Mouse (Mus musculus): ENCODE measurements around the gene Celf2. TPM values are rescaled to one million over a fixed set of nuclear protein-coding genes. Genes with fewer than 3 reads are reported as not detected.
"Not testable (repeated sequence)": the region's sequence is repeated elsewhere in the genome, so short reads cannot be mapped to it uniquely, and the experiment has no call there.

Celf2 gene
- total RNA-seq (2021): 100 to 1,000 TPM; 486 to 531 TPM

DNA sequence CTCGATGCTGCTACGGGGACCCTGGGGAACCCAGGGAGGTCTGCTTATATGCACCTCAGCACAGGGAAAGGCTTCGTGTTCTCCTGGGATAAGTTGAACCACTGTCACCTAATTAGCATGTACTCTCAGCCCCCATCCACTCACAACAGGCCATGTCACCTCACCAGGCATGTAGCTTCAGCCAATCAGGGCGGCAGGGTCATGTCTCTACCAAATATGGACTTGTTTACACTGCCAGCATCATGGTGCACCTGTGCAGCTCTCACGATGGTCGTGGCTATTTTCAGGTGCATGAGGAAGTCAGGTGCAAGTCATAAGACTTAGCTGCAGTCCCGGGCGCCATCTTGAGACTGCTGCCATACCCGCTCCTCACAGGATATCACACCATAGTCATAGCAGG lies at the start of gene Celf2:
Gene Celf2 (minus strand): TSS at position 101 of the 400 bp plus-strand sequence.
- DNase-seq: not testable (repeated sequence)

DNA sequence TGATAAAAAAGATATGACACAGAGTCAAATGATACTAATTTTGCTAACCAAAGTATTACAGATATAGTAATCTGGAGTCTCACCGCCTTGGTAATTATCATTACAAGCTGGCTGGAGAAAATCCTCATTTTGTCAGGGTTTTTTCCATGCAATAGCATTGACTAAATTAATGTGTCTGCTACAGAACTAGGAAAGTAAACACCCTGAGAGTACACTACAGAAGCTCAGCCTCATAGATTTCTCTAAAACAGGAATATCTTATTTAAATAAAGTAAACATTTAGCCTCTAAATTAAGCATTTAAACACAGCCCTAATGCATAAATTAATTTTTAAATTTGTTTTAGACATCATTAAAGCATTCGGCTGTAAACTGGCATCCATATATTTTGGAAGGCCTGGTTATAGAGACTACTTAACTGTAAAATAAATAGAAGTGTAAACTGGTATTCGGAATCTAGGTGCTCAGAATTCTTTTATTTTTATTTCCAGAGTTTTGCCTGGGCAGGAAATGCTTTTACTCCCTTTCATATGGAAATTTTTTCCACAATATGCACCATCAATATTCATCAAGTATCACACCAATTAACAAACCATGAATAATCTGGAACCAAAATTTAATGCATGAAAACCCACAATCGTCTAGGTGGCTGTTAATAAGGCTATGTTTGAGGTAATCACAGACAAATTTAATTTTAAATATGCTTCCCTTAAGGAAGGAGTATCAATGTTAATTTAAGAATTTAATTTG lies 46.0 kb upstream of the Celf2 start:
- no peak for DNase-seq

GRCm38 (mm10) chr2:7554601-7555000 lies 45.2 kb upstream of the Celf2 start:
- DNase-seq: no peak

- DNase-seq: no peak
Measured at GRCm38 (mm10) chr2:7552887-7553286, 43.5 kb upstream of the Celf2 start.

- DNase-seq: no peak
Measured at GRCm38 (mm10) chr2:7548886-7549285, 39.5 kb upstream of the Celf2 start.

DNA sequence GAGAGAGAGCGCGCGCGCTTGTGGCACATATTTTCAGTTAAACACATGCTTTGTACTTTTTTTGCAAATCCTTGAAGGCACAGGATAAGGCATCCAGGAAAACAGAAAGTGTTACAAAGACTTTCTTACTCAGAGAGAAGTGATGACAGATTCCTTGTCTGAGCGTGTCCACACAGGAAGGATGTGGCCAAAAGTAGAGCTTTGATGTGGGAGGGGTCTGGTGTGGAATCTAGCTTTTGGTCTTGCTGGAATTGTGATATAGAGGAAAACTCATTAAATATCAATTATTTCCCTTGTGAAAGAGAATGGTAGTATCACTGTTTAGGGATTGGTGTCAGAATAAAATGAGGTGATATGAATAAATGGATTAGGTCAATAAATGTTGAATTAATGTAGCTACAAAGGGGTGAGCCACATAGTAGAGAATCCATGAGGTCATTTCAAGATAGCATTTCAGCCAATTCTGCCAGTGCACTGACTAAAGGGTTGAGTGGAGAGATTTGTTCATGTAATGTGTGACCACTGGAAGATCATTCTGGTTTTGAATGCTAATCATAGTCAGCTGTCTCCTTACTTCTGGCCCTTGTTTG lies 25.3 kb upstream of the Celf2 start:
- DNase-seq: no peak

DNA sequence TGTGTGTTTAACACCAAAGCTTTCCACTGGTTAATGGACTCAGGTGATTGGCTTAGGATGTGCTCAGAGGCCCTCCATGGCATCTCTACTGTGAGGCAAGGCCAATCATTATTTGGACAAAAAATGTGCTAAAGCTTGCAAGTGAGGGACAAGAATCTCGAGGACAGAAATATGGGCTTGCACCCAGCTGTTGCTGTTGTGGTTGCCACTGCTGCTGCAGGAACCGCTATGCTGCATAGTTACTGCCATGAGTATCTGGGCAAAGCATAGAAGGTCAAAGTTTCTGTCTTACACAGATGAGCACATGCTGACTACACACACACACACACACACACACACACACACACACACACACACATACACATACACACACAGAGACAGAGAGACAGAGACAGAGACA lies 24.8 kb upstream of the Celf2 start:
- no peak for DNase-seq

DNA sequence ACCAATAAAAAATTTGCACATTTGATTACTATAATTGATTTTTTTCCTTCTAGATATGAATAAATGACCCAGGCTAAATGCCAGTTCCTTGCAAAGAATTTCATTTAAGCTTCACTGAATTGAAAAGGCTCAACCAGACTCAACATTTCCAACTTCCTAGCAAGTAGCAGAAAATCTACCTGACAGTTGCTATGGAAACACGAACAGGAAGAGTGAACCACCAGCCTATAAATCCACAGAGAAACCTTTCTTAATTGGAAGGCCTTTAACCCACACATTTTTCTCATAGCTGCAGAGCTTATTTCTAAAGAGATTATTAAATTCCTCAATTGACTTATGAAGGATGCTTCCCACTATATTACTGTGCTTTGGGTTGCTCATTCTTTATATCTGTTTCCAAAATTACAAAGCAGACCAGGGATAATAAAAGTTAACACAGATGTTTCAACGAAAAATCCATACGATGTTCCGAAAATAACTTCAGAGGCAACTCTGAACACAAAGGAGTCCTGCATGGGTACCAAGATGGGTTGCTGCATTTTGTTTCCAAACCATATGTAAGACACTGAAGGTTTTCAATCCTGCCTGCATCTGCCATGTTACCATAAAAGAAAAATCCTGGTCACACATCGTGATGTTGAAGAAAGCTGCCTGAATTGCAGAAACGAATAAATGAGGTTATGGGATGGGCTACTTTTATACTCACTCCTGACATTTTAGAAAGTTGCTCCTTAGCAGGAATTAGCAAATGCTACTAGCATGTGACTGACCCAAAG lies 22.0 kb upstream of the Celf2 start:
- no peak for DNase-seq

GRCm38 (mm10) chr2:7530461-7531184 lies 21.3 kb upstream of the Celf2 start:
- DNase-seq: no peak

DNA sequence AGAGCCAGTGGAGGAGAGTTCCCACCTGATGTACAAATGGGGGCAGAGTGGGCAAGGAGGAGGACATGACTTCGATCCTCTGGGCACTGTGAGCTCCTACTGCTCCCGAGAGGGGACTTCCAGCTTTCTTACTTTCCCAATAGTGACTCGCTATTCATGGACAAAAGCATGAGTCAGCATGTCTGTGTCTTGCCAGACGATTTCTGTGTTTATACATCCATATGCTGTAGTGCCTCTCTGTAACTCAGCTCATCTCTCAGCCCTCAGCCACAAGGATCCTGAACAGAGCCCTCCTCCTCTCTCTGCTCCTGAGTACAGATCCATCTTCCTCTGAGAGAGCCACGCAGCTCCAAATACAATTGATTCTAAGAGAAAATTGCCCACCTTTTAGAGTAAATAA lies 20.3 kb upstream of the Celf2 start:
- peak in 1 of 2 experiments; percentile 15 for DNase-seq

DNA sequence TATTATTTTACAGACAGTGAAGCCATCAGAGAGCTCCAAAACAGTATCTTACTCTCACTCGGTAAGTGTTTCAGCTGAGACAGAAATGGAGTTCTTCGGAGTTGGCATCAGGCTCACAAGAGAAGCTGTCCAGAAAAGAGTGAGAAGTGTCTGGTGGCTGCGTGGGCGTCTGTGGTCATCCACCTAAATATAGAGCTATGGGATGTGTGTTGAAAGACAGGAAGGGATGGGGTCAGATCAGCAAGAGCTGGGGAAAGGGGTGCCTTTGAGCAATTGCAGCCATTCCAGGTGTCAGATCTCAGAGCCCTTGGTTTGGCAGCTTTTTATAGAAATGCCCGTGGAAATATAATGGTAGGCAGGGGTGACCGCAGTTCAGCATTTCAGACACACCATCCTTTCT lies 17.3 kb upstream of the Celf2 start:
- no peak for DNase-seq

DNA sequence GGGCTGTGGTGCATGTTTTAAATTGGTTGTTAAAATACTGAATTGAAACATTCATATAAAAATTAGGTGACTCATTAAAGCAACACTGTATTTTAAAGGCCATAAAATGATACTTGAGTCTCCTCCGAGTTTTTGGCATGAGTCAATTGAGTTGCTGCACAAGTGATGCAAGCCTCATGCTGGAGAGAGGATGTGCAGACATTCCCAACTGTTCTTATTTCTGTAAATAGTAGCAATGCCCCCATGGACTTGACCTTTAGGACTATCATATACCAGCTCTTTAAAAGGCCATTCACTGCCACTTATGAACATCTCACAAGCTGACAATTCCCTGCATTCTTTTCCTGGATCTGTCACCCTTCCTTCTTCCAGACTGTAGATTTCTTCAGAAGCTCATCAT lies 10.1 kb upstream of the Celf2 start:
- DNase-seq: no peak

GRCm38 (mm10) chr2:7493420-7493819 lies 15.9 kb downstream of the Celf2 start:
- no peak for DNase-seq

DNA sequence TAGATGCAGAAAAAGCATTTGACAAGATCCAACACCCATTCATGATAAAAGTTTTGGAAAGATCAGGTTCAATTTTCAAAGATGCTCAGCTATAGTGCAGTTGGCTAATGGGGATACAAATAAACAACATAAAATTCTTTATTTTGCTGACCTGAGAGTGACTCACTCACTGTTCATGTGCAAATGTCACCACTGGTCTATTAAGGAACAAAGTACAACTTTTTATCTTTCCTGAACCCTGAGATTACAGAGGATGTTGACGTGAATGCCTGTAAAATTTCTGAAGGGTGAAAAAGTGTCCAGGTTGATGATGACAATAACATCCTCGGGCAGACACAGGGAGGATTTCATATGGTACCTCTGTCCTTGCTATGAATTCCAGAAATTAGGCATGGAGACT lies 24.4 kb downstream of the Celf2 start:
- DNase-seq: no peak

GRCm38 (mm10) chr2:7482062-7482461 lies 27.3 kb downstream of the Celf2 start:
- no peak for DNase-seq

GRCm38 (mm10) chr2:7460329-7461056 lies 48.9 kb downstream of the Celf2 start:
- no peak for DNase-seq

DNA sequence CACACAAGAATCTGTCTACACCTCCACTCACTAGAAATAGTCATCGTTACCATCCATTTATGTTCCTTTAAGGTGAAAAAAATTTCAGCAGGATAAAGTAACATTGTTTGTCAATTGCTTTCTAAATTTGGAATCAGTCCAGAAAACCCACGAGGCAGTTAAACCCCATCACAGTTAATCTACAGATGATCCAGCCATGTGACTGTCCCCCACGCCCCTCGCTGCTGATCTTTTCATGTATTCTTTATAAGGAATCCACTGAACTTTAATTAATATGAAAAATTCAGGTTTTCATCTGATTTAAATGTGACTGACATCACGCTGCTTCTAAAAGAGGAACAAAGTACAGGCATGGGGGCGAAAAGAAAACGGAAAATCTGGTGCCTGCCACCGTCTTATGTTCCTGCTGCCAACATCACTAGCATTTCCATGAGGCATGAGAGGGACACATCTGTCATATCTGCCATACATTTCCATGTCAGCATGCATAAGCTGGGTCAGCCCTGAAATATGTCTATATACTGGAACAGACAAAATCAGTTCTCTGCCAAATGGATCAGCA lies 70.6 kb downstream of the Celf2 start:
- DNase-seq: peak; percentile 50 to 63

DNA sequence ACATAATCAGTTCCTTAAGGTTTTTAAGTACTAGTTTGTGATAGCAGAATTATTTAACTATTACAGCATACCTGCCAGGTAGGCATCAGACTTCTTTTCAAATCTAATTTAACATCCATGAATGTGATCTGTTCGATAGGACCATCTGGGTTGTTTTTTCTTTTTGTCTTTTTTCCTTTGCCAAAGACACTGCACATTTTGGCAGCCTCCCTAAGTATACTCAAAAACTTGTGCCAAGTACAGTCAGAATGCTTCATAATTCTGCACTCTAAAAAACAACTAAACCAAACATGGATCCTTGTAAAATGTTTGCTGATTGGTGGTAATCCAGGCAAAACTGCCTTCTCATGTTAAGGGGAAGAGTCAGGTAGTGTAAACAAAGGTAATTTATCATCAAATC lies 82.9 kb downstream of the Celf2 start:
- DNase-seq: no peak

DNA sequence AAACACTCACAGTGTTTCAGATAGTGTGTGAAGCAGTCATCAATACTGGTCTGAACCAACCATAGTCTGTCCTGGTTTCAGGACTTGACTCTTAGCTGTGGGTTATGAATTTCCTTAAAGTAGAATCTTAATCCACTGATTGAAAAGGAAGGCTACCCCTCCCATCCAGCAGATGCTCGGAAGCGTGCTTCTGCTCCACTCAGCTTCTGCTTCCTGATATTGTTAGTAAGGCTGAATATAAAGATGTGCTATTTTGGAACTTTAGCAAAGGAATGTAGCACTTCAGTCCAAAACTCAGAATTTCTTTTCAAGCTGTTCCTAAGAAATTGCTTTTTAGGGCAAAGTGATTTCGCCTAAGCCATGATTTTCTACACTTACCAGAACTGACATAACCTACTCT lies 108.8 kb downstream of the Celf2 start:
- DNase-seq: no peak

DNA sequence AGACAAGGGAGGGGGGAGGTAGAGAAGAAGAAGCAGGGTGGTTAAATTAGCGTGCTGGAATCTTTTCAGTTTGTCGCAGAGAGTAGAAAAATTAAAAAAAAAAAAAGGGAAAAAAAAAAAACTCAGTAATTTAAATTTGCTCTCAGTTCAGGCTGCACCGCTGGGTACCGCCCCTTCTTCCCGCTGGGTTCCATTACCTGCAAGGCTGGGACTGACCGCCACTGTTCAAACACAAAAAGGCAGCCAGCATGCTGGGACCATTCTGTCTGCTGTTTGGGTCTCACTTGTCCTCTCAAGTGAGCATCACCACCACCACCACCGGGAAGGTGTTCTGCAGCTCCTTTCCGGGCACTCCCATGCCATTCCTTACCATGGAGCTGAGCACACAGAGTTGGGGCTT lies 113.4 kb downstream of the Celf2 start:
- peak; percentile 27 to 41 for DNase-seq

GRCm38 (mm10) chr2:7395473-7395872 lies 113.9 kb downstream of the Celf2 start:
- no peak for DNase-seq

GRCm38 (mm10) chr2:7392500-7392899 lies 116.9 kb downstream of the Celf2 start:
- DNase-seq: no peak
